Mouse (Mus musculus) heart, embryonic 11.5 days (tissue): ENCODE results near the gene Il31ra. TPM values are rescaled to one million over a fixed set of nuclear protein-coding genes. Genes with fewer than 3 reads are reported as not detected.

Experiments used
- ATAC-seq: fragments of 200-750 bp; cut with Nextera tagmentation; replicated peaks from 2 replicates; pipeline ENCODE4 v1.8.0; 2017; ENCODE audit warnings: moderate library complexity; ENCODE audit not compliant: insufficient number of reproducible peaks, low FRiP score, low TSS enrichment
- H3K27ac ChIP-seq: fragments of 300-500 bp; sonication (generic); 2 replicates; pipeline ENCODE4 v1.5.1; 2014; ENCODE audit warnings: mild to moderate bottlenecking, low read depth, low read length
- H3K27me3 ChIP-seq: fragments of 300-500 bp; sonication (generic); 2 replicates; pipeline ENCODE4 v1.6.1; 2014; ENCODE audit warnings: mild to moderate bottlenecking, low read length, mixed read lengths; ENCODE audit not compliant: control insufficient read depth, insufficient read depth
- H3K36me3 ChIP-seq: fragments of 300-500 bp; sonication (generic); 2 replicates; pipeline ENCODE4 v1.6.1; 2014; ENCODE audit warnings: mild to moderate bottlenecking, low read length, moderate library complexity, mixed read lengths; ENCODE audit not compliant: control insufficient read depth, insufficient read depth
- H3K4me1 ChIP-seq: fragments of 300-500 bp; sonication (generic); 2 replicates; pipeline ENCODE4 v1.6.1; 2014; ENCODE audit warnings: low read length; ENCODE audit not compliant: control insufficient read depth, insufficient read depth
- H3K4me2 ChIP-seq: fragments of 300-500 bp; sonication (generic); 2 replicates; pipeline ENCODE4 v1.6.1; 2014; ENCODE audit warnings: mild to moderate bottlenecking, moderate library complexity
- H3K4me3 ChIP-seq: fragments of 300-500 bp; sonication (generic); 2 replicates; pipeline ENCODE4 v1.5.1; 2014; ENCODE audit warnings: low read depth, low read length
- H3K9ac ChIP-seq: fragments of 300-500 bp; sonication (generic); 2 replicates; pipeline ENCODE4 v1.6.1; 2014; ENCODE audit warnings: mild to moderate bottlenecking, low read depth, low read length, moderate library complexity
- H3K9me3 ChIP-seq: fragments of 300-500 bp; sonication (generic); replicated peaks from 2 replicates; pipeline ENCODE4 v1.6.1; 2016; ENCODE audit warnings: low read length; ENCODE audit not compliant: control insufficient read depth
- WGBS: fragments of 180-500 bp; shearing (Covaris S2); extraction: QIAGEN DNeasy Blood & Tissue Kit; methylation state at CpG from one replicate; pipeline ENCODE4 v1.1.7; 2014; ENCODE audit not compliant: insufficient replicate concordance; 5-methylcytosine and 5-hydroxymethylcytosine counted together
- polyA plus RNA-seq: library from polyadenylated mRNA; unstranded; fragments of >200 nt; fragmentation: Nextera tagmentation; extraction: Ambion mirVana; gene quantifications from 2 replicates; pipeline ENCODE4 v1.2.1, GENCODE M21; 2014

Il31ra gene
- polyA plus RNA-seq, 1 experiment from 2014 or later, result 0.10 TPM

GRCm38 (mm10) chr13:112527186-112527585 lies 67.0 kb downstream of the Il31ra start:
- H3K9me3 ChIP-seq, result no peaks in the 10 kb centered on the region
- no peaks in the 10 kb centered on the region for H3K36me3 ChIP-seq
- no peaks in the 10 kb centered on the region for H3K27me3 ChIP-seq
- WGBS, result 53% methylated on average over 1 of the region's 1 CpGs
- no peak overlapping the region for H3K9ac ChIP-seq
- no peak overlapping the region for H3K4me3 ChIP-seq
- no peaks in the 10 kb centered on the region; the same call in 1 of the 2 replicates for H3K4me1 ChIP-seq
- no peak overlapping the region for H3K27ac ChIP-seq
- no peak for ATAC-seq
- H3K4me2 ChIP-seq, result no peak overlapping the region

GRCm38 (mm10) chr13:112523346-112523970 lies 70.7 kb downstream of the Il31ra start:
- Histone ChIP-seq H3K4me2 (no peak overlapping the region), H3K36me3 (no peaks in the 10 kb centered on the region), H3K27ac (no peak overlapping the region), H3K4me3 (no peak overlapping the region), H3K4me1 (no peaks in the 10 kb centered on the region; the same call in 1 of the 2 replicates), H3K27me3 (no peaks in the 10 kb centered on the region), H3K9ac (no peak overlapping the region), H3K9me3 (0 out of 2 replicates have a peak, but pooled peaks cover 4% of the 10 kb centered on the region)
- 80% methylated on average over 10 of the region's 10 CpGs for WGBS
- ATAC-seq, result no peak

- peaks cover 9% of the 10 kb centered on the region; the same call in 1 of the 2 replicates for H3K9me3 ChIP-seq
- H3K4me1 ChIP-seq, result no peaks in the 10 kb centered on the region; the same call in 1 of the 2 replicates
- H3K4me2 ChIP-seq, result no peak overlapping the region
- H3K9ac ChIP-seq, result no peak overlapping the region
- no peak overlapping the region for H3K4me3 ChIP-seq
- no peak for ATAC-seq
- WGBS, result 83% methylated on average over 3 of the region's 3 CpGs
- no peak overlapping the region for H3K27ac ChIP-seq
- no peaks in the 10 kb centered on the region for H3K36me3 ChIP-seq
- no peaks in the 10 kb centered on the region for H3K27me3 ChIP-seq
These were observed 71.3 kb downstream of the Il31ra start for GRCm38 (mm10) chr13:112522896-112523295.

GRCm38 (mm10) chr13:112522261-112522660 lies 71.9 kb downstream of the Il31ra start:
- Histone ChIP-seq H3K27ac (no peak overlapping the region), H3K9me3 (peaks cover 11% of the 10 kb centered on the region; the same call in 1 of the 2 replicates), H3K4me1 (no peaks in the 10 kb centered on the region; the same call in 1 of the 2 replicates), H3K9ac (no peak overlapping the region), H3K4me3 (no peak overlapping the region), H3K27me3 (no peaks in the 10 kb centered on the region), H3K4me2 (no peak overlapping the region), H3K36me3 (no peaks in the 10 kb centered on the region)
- 63% methylated on average over 6 of the region's 6 CpGs for WGBS
- ATAC-seq, result no peak

DNA sequence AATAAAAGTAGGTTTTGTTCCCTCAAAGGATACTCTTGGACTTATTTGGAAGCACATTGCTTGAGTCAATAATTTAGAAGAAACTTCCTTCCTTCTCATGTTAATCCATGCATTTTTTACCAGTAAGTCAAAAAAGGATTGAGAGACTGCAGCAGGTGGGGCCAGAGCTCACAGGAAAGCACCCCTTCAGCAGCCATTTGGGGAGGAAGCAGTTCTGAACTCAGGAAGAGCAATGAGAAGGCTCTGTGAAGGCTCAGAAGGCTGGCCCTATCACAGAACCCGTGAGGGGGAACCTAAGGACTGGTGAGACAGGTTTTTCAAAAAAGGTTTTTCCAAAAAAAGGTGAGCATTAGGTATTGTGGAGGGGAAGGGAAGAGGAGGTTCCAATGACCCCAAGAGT lies 79.6 kb downstream of the Il31ra start:
- Histone ChIP-seq H3K9me3 (peaks cover 11% of the 10 kb centered on the region; the same call in 1 of the 2 replicates), H3K4me1 (no peaks in the 10 kb centered on the region), H3K4me3 (no peak overlapping the region), H3K4me2 (no peak overlapping the region), H3K27ac (no peak overlapping the region), H3K27me3 (no peaks in the 10 kb centered on the region), H3K36me3 (no peaks in the 10 kb centered on the region), H3K9ac (no peak overlapping the region)
- 44% methylated on average over 1 of the region's 1 CpGs for WGBS
- no peak for ATAC-seq

DNA sequence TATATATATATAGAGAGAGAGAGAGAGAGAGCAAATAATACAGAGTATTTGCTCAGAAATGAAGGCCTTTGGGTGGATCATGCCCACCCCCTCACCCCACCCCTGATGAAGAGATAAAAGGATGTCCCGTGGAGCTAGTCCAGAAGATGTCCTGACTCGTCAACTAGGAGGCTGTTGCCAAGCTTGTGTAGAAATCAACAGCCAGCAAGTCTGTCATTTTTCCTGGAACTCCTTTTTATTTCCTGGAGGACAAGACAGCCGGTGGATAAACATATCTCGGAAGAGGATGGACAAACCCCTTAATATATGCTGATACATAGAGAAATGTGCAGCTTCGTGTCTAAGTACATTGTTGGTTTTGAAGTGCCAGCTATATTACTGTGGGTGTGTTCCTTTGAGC lies 81.3 kb downstream of the Il31ra start:
- no peak overlapping the region for H3K4me3 ChIP-seq
- peaks cover under 1% of the 10 kb centered on the region; the same call in 1 of the 2 replicates for H3K36me3 ChIP-seq
- peaks cover 2% of the 10 kb centered on the region; the same call in 1 of the 2 replicates for H3K9me3 ChIP-seq
- H3K4me1 ChIP-seq, result no peaks in the 10 kb centered on the region
- no peaks in the 10 kb centered on the region for H3K27me3 ChIP-seq
- no peak overlapping the region for H3K9ac ChIP-seq
- ATAC-seq, result no peak
- no peak overlapping the region for H3K27ac ChIP-seq
- H3K4me2 ChIP-seq, result no peak overlapping the region
- WGBS, result 80% methylated on average over 5 of the region's 5 CpGs

DNA sequence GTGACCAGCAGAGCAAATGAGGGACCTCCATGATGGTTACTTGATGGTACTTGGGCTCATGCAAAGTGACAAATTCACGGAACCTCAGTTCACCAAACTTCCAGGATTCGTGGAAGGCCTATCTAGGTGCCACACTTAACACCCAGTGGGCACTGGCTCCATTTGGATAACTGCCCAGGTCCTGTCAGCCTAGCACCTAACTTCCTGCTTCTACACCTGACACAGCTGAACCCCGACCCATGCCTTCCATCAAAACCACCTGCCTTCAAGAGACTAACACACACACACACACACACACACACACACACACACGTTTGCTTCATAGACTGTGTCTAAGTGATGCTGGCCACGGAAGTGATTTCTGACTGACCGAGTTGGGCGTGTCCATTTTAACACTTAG lies 82.3 kb downstream of the Il31ra start:
- Histone ChIP-seq H3K9me3 (no peaks in the 10 kb centered on the region), H3K36me3 (peaks cover 3% of the 10 kb centered on the region; the same call in 1 of the 2 replicates), H3K27me3 (no peaks in the 10 kb centered on the region), H3K4me1 (no peaks in the 10 kb centered on the region), H3K4me3 (no peak overlapping the region), H3K9ac (no peak overlapping the region), H3K4me2 (no peak overlapping the region), H3K27ac (no peak overlapping the region)
- WGBS, result 84% methylated on average over 7 of the region's 7 CpGs
- ATAC-seq, result no peak

GRCm38 (mm10) chr13:112511261-112511660 lies 82.9 kb downstream of the Il31ra start:
- WGBS, result 73% methylated on average over 11 of the region's 11 CpGs
- H3K4me2 ChIP-seq, result no peak overlapping the region
- H3K4me3 ChIP-seq, result no peak overlapping the region
- no peaks in the 10 kb centered on the region for H3K4me1 ChIP-seq
- ATAC-seq, result no peak
- H3K27ac ChIP-seq, result no peak overlapping the region
- peaks cover 3% of the 10 kb centered on the region; the same call in 1 of the 2 replicates for H3K36me3 ChIP-seq
- no peak overlapping the region for H3K9ac ChIP-seq
- H3K27me3 ChIP-seq, result no peaks in the 10 kb centered on the region
- no peaks in the 10 kb centered on the region for H3K9me3 ChIP-seq
